Mouse (Mus musculus): Measurements from ENCODE around the gene Fcrl6. TPM values are rescaled to one million over a fixed set of nuclear protein-coding genes. Genes with fewer than 3 reads are reported as not detected.
A peak's percentile ranks its signal among the peaks of the same experiment; 100 is the strongest.

The Fcrl6 gene
- polyA plus RNA-seq, 1 experiment from 2014 or later = not detected

GRCm38 (mm10) chr1:172562641-172563464, 39.5 kb downstream of the Fcrl6 start:
- H3K4me2 ChIP-seq (ENCODE audit: low read depth, low read length) = peak overlapping the region; percentile 93
- no peaks in the 10 kb centered on the region for H3K36me3 ChIP-seq (ENCODE audit: control insufficient read depth, insufficient read depth, low read length)
- under 1% methylated on average over 66 of the region's 66 CpGs for WGBS
- no peaks in the 10 kb centered on the region for H3K9me3 ChIP-seq (replicated peaks; ENCODE audit: control insufficient read depth, low read length)
- H3K27ac ChIP-seq (ENCODE audit: low read length) = peak overlapping the region; percentile 44; the same call in 1 of the 2 replicates
- peak overlapping the region; percentile 82 for H3K9ac ChIP-seq (ENCODE audit: low read length)
- peaks cover 12% of the 10 kb centered on the region; the same call in 1 of the 2 replicates for H3K4me1 ChIP-seq (ENCODE audit: control insufficient read depth, insufficient read depth, low read length)
- peaks cover 16% of the 10 kb centered on the region for H3K27me3 ChIP-seq (ENCODE audit: control insufficient read depth, insufficient read depth, low read length)
- H3K4me3 ChIP-seq (replicated peaks; ENCODE audit: low read length) = peak overlapping the region; percentile 72
- ATAC-seq (ENCODE audit: insufficient read depth, low FRiP score) = peak; percentile 87

GRCm38 (mm10) chr1:172555638-172556037, 46.7 kb downstream of the Fcrl6 start, which contains the start of gene Vsig8:
TSS of gene Vsig8 (plus strand) at chr1:172555938.
- Histone ChIP-seq H3K4me3 (replicated peaks; ENCODE audit: low read length) (peak within 1 kb of the TSS; percentile 21), H3K27me3 (ENCODE audit: control insufficient read depth, insufficient read depth, low read length) (peaks cover 5% of the 10 kb centered on the region; the same call in 1 of the 2 replicates), H3K4me1 (ENCODE audit: control insufficient read depth, insufficient read depth, low read length) (0 out of 2 replicates have a peak, but pooled peaks cover 2% of the 10 kb centered on the region), H3K36me3 (ENCODE audit: control insufficient read depth, insufficient read depth, low read length) (no peaks in the 10 kb centered on the region), H3K27ac (ENCODE audit: low read length) (peak within 1 kb of the TSS; percentile 67), H3K9me3 (replicated peaks; ENCODE audit: control insufficient read depth, low read length) (no peaks in the 10 kb centered on the region), H3K4me2 (ENCODE audit: low read depth, low read length) (peak within 1 kb of the TSS; percentile 40), H3K9ac (ENCODE audit: low read length) (peak within 1 kb of the TSS; percentile 48)
- WGBS = 72% methylated on average over 11 of the region's 11 CpGs
- no peak for ATAC-seq (ENCODE audit: insufficient read depth, low FRiP score)

- H3K36me3 ChIP-seq (ENCODE audit: control insufficient read depth, insufficient read depth, low read length) = no peaks in the 10 kb centered on the region
- H3K9ac ChIP-seq (ENCODE audit: low read length) = no peak overlapping the region
- H3K27me3 ChIP-seq (ENCODE audit: control insufficient read depth, insufficient read depth, low read length) = no peaks in the 10 kb centered on the region; the same call in 1 of the 2 replicates
- ATAC-seq (ENCODE audit: insufficient read depth, low FRiP score) = no peak
- WGBS = 64% methylated on average over 1 of the region's 1 CpGs
- peaks cover 12% of the 10 kb centered on the region for H3K4me1 ChIP-seq (ENCODE audit: control insufficient read depth, insufficient read depth, low read length)
- H3K4me2 ChIP-seq (ENCODE audit: low read depth, low read length) = no peak overlapping the region
- no peak overlapping the region for H3K4me3 ChIP-seq (replicated peaks; ENCODE audit: low read length)
- no peaks in the 10 kb centered on the region for H3K9me3 ChIP-seq (replicated peaks; ENCODE audit: control insufficient read depth, low read length)
- H3K27ac ChIP-seq (ENCODE audit: low read length) = peak overlapping the region; percentile 81; the same call in 1 of the 2 replicates
Measured at GRCm38 (mm10) chr1:172552623-172553022, 49.7 kb downstream of the Fcrl6 start.

- H3K27me3 ChIP-seq (ENCODE audit: control insufficient read depth, insufficient read depth, low read length) = no peaks in the 10 kb centered on the region; the same call in 1 of the 2 replicates
- no peaks in the 10 kb centered on the region for H3K36me3 ChIP-seq (ENCODE audit: control insufficient read depth, insufficient read depth, low read length)
- H3K9me3 ChIP-seq (replicated peaks; ENCODE audit: control insufficient read depth, low read length) = no peaks in the 10 kb centered on the region
- 0 out of 2 replicates have a peak overlapping the region, but pooled peaks have one; percentile 23 for H3K9ac ChIP-seq (ENCODE audit: low read length)
- ATAC-seq (ENCODE audit: insufficient read depth, low FRiP score) = no peak
- peak overlapping the region; percentile 68 for H3K4me2 ChIP-seq (ENCODE audit: low read depth, low read length)
- H3K4me1 ChIP-seq (ENCODE audit: control insufficient read depth, insufficient read depth, low read length) = peaks cover 12% of the 10 kb centered on the region
- H3K27ac ChIP-seq (ENCODE audit: low read length) = peak overlapping the region; percentile 46
- peak overlapping the region; percentile 57; the same call in 1 of the 2 replicates for H3K4me3 ChIP-seq (replicated peaks; ENCODE audit: low read length)
- 28% methylated on average over 7 of the region's 7 CpGs for WGBS
Measured at GRCm38 (mm10) chr1:172551009-172551408, 51.3 kb downstream of the Fcrl6 start.

GRCm38 (mm10) chr1:172550551-172550951, 51.8 kb downstream of the Fcrl6 start:
- H3K27me3 ChIP-seq (ENCODE audit: control insufficient read depth, insufficient read depth, low read length) = no peaks in the 10 kb centered on the region; the same call in 1 of the 2 replicates
- H3K27ac ChIP-seq (ENCODE audit: low read length) = peak overlapping the region; percentile 79
- H3K4me3 ChIP-seq (replicated peaks; ENCODE audit: low read length) = peak overlapping the region; percentile 57
- H3K9ac ChIP-seq (ENCODE audit: low read length) = peak overlapping the region; percentile 71
- peak overlapping the region; percentile 68 for H3K4me2 ChIP-seq (ENCODE audit: low read depth, low read length)
- ATAC-seq (ENCODE audit: insufficient read depth, low FRiP score) = peak; percentile 93
- H3K4me1 ChIP-seq (ENCODE audit: control insufficient read depth, insufficient read depth, low read length) = peaks cover 12% of the 10 kb centered on the region
- no peaks in the 10 kb centered on the region for H3K9me3 ChIP-seq (replicated peaks; ENCODE audit: control insufficient read depth, low read length)
- H3K36me3 ChIP-seq (ENCODE audit: control insufficient read depth, insufficient read depth, low read length) = no peaks in the 10 kb centered on the region
- under 1% methylated on average over 8 of the region's 8 CpGs for WGBS

- Histone ChIP-seq H3K9me3 (replicated peaks; ENCODE audit: control insufficient read depth, low read length) (no peaks in the 10 kb centered on the region), H3K4me2 (ENCODE audit: low read depth, low read length) (peak overlapping the region; percentile 68), H3K4me1 (ENCODE audit: control insufficient read depth, insufficient read depth, low read length) (peaks cover 12% of the 10 kb centered on the region), H3K4me3 (replicated peaks; ENCODE audit: low read length) (peak overlapping the region; percentile 57), H3K27me3 (ENCODE audit: control insufficient read depth, insufficient read depth, low read length) (no peaks in the 10 kb centered on the region; the same call in 1 of the 2 replicates), H3K36me3 (ENCODE audit: control insufficient read depth, insufficient read depth, low read length) (no peaks in the 10 kb centered on the region), H3K9ac (ENCODE audit: low read length) (peak overlapping the region; percentile 71), H3K27ac (ENCODE audit: low read length) (peak overlapping the region; percentile 79)
- no peak for ATAC-seq (ENCODE audit: insufficient read depth, low FRiP score)
- WGBS = 8% methylated on average over 8 of the region's 8 CpGs
Measured at GRCm38 (mm10) chr1:172549717-172550116, 52.6 kb downstream of the Fcrl6 start.

GRCm38 (mm10) chr1:172549314-172549713, 53.0 kb downstream of the Fcrl6 start:
- ATAC-seq (ENCODE audit: insufficient read depth, low FRiP score) = no peak

GRCm38 (mm10) chr1:172548501-172548900, 53.9 kb downstream of the Fcrl6 start:
- H3K4me1 ChIP-seq (ENCODE audit: control insufficient read depth, insufficient read depth, low read length) = peaks cover 12% of the 10 kb centered on the region
- H3K4me2 ChIP-seq (ENCODE audit: low read depth, low read length) = no peak overlapping the region
- H3K36me3 ChIP-seq (ENCODE audit: control insufficient read depth, insufficient read depth, low read length) = no peaks in the 10 kb centered on the region
- H3K9ac ChIP-seq (ENCODE audit: low read length) = no peak overlapping the region
- no peak for ATAC-seq (ENCODE audit: insufficient read depth, low FRiP score)
- no peak overlapping the region for H3K27ac ChIP-seq (ENCODE audit: low read length)
- H3K4me3 ChIP-seq (replicated peaks; ENCODE audit: low read length) = no peak overlapping the region
- no peaks in the 10 kb centered on the region for H3K9me3 ChIP-seq (replicated peaks; ENCODE audit: control insufficient read depth, low read length)
- WGBS = 47% methylated on average over 7 of the region's 7 CpGs
- H3K27me3 ChIP-seq (ENCODE audit: control insufficient read depth, insufficient read depth, low read length) = no peaks in the 10 kb centered on the region; the same call in 1 of the 2 replicates

More at GRCm38 (mm10) chr1:172549314-172549713, 53.0 kb downstream of the Fcrl6 start:
- no peaks in the 10 kb centered on the region; the same call in 1 of the 2 replicates for H3K27me3 ChIP-seq (ENCODE audit: control insufficient read depth, insufficient read depth, low read length)
- peak overlapping the region; percentile 57 for H3K4me3 ChIP-seq (replicated peaks; ENCODE audit: low read length)
- H3K9me3 ChIP-seq (replicated peaks; ENCODE audit: control insufficient read depth, low read length) = no peaks in the 10 kb centered on the region
- no peaks in the 10 kb centered on the region for H3K36me3 ChIP-seq (ENCODE audit: control insufficient read depth, insufficient read depth, low read length)
- peaks cover 12% of the 10 kb centered on the region for H3K4me1 ChIP-seq (ENCODE audit: control insufficient read depth, insufficient read depth, low read length)
- peak overlapping the region; percentile 71; the same call in 1 of the 2 replicates for H3K9ac ChIP-seq (ENCODE audit: low read length)
- H3K4me2 ChIP-seq (ENCODE audit: low read depth, low read length) = peak overlapping the region; percentile 68
- 29% methylated on average over 2 of the region's 2 CpGs for WGBS
- peak overlapping the region; percentile 79 for H3K27ac ChIP-seq (ENCODE audit: low read length)
